Comparison of ENCODE assay signal across 8 mouse cellular contexts in the genomic region with DNA sequence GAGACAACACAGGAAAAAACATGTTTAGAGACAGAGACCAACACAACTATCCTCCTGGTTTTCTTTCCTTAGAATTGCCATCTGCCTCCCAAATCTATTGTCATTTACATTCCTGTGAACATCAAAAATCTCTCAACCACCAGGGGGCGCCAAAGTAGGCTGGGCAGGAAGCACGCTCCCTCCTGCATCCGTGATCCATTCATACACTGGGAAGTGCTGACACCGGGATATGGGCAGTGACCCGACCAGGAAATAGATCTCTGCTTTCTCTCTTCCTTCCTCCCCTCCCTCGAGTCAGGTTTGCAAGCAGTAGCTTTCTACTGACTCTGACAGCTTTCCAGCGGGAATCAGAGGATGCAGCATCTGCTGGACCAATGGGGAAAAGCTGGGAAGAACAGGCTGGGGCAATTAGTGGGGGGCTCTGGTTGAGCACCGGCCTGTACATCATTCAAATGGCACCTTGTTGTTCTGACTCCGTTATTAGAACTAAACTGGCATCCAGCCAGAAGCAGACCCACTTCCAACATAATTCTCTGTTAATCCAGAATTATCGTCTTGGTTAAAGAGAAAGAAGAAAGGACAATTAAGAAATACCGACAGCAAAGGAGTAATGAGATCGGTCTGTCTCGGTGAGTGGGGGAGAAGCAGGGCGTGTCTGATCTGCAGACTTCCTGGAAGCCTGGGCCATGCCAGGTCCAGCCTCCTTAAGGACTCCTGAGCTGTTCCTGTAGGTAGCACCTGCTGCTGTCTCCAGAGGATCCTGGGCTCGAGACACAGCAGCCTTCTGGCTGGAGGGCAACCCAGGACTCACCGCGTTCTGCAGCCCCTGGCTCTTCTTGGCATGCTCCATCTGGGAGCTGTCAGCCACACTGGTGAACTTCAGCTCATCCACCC. TPM values are rescaled to one million over a fixed set of nuclear protein-coding genes. Genes with fewer than 3 reads are reported as not detected.
DNase-seq lines count a peak whose midpoint lies in the region; ATAC-seq and TF ChIP-seq lines count a peak whose summit lies in the region.

No protein-coding gene starts in this region.

- peak; percentile 35; the same call in 1 of the 2 replicates for TF ChIP-seq POLR2A in small intestine, adult 2 months (IDR thresholded peaks at IDR 0.05; ENCODE audit: low read depth, low read length)

- H3K9ac ChIP-seq in heart, embryonic 12.5 days, result no peak overlapping the region

- H3K4me3 ChIP-seq in heart, embryonic 12.5 days, result no peak overlapping the region
- H3K4me3 ChIP-seq in layer of hippocampus, adult 2 months, result no peak overlapping the region
- H3K4me3 ChIP-seq in small intestine, adult 2 months (ENCODE audit: low read depth, low read length), result peak overlapping the region; percentile 76

- H3K4me1 ChIP-seq in heart, embryonic 12.5 days (replicated peaks), result peaks cover 20% of the 10 kb centered on the region
- peaks cover 7% of the 10 kb centered on the region; the same call in 1 of the 2 replicates for H3K4me1 ChIP-seq in small intestine, adult 2 months (ENCODE audit: control insufficient read depth, insufficient read depth, insufficient read length, low read length)

- peaks cover 47% of the 10 kb centered on the region for H3K36me3 ChIP-seq in heart, embryonic 12.5 days
- H3K36me3 ChIP-seq in small intestine, adult 2 months (ENCODE audit: control insufficient read depth, insufficient read depth, low read length), result no peaks in the 10 kb centered on the region

- H3K4me2 ChIP-seq in heart, embryonic 12.5 days, result peak overlapping the region; percentile 11; the same call in 1 of the 2 replicates

- WGBS in heart, embryonic 12.5 days, result 40% methylated on average over 17 of the region's 17 CpGs
- 13% methylated on average over 17 of the region's 17 CpGs for WGBS in small intestine, adult 2 months

- 0 out of 2 replicates have a peak, but pooled peaks have one; percentile 26 for ATAC-seq in heart, embryonic 12.5 days (ENCODE audit: insufficient number of reproducible peaks, low FRiP score)

- no peaks in the 10 kb centered on the region for H3K27me3 ChIP-seq in heart, embryonic 12.5 days (replicated peaks)
- H3K27me3 ChIP-seq in small intestine, adult 2 months (ENCODE audit: control insufficient read depth, insufficient read depth, low read length), result no peaks in the 10 kb centered on the region

- peak; percentile 84 for TF ChIP-seq CTCF in layer of hippocampus, adult 2 months (conservative IDR thresholded peaks at IDR 0.05)
- peak; percentile 90 for TF ChIP-seq CTCF in small intestine, adult 2 months (IDR thresholded peaks at IDR 0.05; ENCODE audit: extremely low read depth, insufficient read length, insufficient replicate concordance, low read depth, low read length)

- DNase-seq in cerebellum, adult 18-20 months, result peak; percentile 15 to 25
- no peak for DNase-seq in cerebellum, adult 9-11 months
- peak; percentile 77 for DNase-seq in NIH3T3 (ENCODE audit: low read depth)
- DNase-seq in embryo, embryonic 9.5 days (ENCODE audit: extremely low spot score), result peak; percentile 70
- peak; percentile 54 to 78 for DNase-seq in layer of hippocampus, adult 2 months (ENCODE audit: low spot score in 2 of 2)
- DNase-seq in lung, postnatal 14 days, result peak; percentile 91

- peaks cover 9% of the 10 kb centered on the region for H3K9me3 ChIP-seq in heart, embryonic 12.5 days (replicated peaks)

- peak overlapping the region; percentile 12; the same call in 1 of the 2 replicates for H3K27ac ChIP-seq in heart, embryonic 12.5 days (ENCODE audit: poor library complexity, severe bottlenecking)
- no peak overlapping the region for H3K27ac ChIP-seq in layer of hippocampus, adult 2 months
- peak overlapping the region; percentile 83 for H3K27ac ChIP-seq in small intestine, adult 2 months (ENCODE audit: insufficient read depth, low read depth, low read length)

RNA-seq across cellular contexts. Expression of gene Nrap, which starts 33.1 kb away (rescaled TPM):
- 23.2 and 26.3 TPM in 2 replicates for polyA plus RNA-seq in heart, embryonic 12.5 days (2016; fragmentation: Nextera tagmentation; extraction: Ambion mirVana)
- under 1 TPM; 0.15 TPM for total RNA-seq in layer of hippocampus, adult 2 months (2021)
- 0.41 and 1.7 TPM in 2 replicates for polyA plus RNA-seq in small intestine, adult 2 months (2012; rRNA removed)

RNA-seq across cellular contexts. Expression of gene Casp7, which starts 40.2 kb away (rescaled TPM):
- polyA plus RNA-seq in heart, embryonic 12.5 days (2016; fragmentation: Nextera tagmentation; extraction: Ambion mirVana), result 31.6 and 33.9 TPM in 2 replicates
- 1 to 10 TPM; 2.3 to 2.6 TPM for total RNA-seq in layer of hippocampus, adult 2 months (2021)
- polyA plus RNA-seq in small intestine, adult 2 months (2012; rRNA removed), result 57.2 and 112 TPM in 2 replicates
